Mouse (Mus musculus) ES-E14 (cell line): Measurements from ENCODE around the gene Kdm1b.

Source experiments
- CHD2 ChIP-seq: IDR thresholded peaks from 2 replicates; pipeline ENCODE4 v1.6.1; 2014; ENCODE audit warnings: mild to moderate bottlenecking, low read depth, low read length, inconsistent platforms
- HCFC1 ChIP-seq: IDR thresholded peaks from 2 replicates; pipeline ENCODE4 v1.6.1; 2012; ENCODE audit warnings: low read length, inconsistent platforms, borderline replicate concordance; ENCODE audit not compliant: insufficient read depth
- MAFK ChIP-seq: IDR thresholded peaks from 2 replicates; pipeline ENCODE4 v1.6.1; 2014; ENCODE audit warnings: mild to moderate bottlenecking, low read depth, low read length, inconsistent platforms; ENCODE audit not compliant: insufficient read depth

DNA sequence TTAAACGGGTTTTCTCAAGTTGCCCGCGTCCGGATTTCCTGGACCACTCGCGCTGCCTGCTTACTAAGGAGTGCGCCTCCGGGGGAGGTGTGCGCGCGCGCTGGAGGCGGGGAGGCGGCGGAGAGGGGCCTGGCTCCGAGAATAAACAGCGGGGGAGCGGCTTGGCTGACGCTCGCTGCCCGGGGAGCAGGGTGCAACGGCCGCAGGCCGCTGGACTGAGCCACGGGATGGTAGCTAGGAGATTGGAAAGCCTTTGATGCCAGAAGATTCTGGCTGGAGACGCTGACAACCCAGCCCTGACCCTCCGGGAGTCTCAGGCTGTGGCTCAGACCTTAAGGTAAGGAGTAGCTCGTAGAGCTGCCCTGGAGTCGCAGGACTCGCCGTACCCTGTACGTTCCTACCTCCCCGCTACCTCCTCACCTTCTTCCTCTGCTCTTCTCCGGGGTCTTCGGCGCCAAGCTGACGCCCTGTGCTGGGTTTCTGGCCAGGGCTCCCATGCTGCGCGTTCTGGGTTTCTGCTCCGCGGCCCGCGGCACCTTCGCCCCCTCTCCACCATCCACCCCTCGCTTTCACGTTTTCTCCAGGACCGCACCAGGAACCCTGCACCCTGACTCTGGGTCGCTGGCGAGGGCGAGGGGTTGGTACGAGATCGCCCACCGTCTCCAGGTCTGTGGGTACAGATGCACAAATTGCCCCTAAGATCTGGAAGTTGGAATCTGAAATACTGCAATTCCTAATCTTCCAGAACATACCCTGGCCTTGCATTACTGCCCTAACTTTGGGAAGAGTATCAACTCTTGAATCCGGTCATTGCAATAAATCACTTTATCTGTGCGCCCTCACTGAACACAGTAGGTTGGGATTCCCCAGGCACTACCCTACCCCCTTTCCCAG lies 79.5 kb downstream of the Kdm1b start, which contains the start of gene Rnf144b:
- TF ChIP-seq MAFK (no peak), CHD2 (no peak), HCFC1 (no peak)
